Mouse (Mus musculus): ENCODE measurements at regions not wholly inside any gene's neighbourhood (a gene's known extent, or its start where the extent isn't known, plus 50 kb on each side); places are given as distances from the start of the nearest gene placed in this dataset.

- ATAC-seq (replicated peaks; ENCODE audit: low FRiP score, poor library complexity, severe bottlenecking): no peak
Observed at GRCm38 (mm10) chr11:19713597-19713996, 210.6 kb upstream of the Spred2 start.

- ATAC-seq (replicated peaks; ENCODE audit: low FRiP score, poor library complexity, severe bottlenecking): no peak
Observed at GRCm38 (mm10) chr11:19714211-19714610, 210.0 kb upstream of the Spred2 start.

- ATAC-seq (replicated peaks; ENCODE audit: low FRiP score, poor library complexity, severe bottlenecking): no peak
Observed at GRCm38 (mm10) chr11:19714888-19715595, 209.1 kb upstream of the Spred2 start.

DNA sequence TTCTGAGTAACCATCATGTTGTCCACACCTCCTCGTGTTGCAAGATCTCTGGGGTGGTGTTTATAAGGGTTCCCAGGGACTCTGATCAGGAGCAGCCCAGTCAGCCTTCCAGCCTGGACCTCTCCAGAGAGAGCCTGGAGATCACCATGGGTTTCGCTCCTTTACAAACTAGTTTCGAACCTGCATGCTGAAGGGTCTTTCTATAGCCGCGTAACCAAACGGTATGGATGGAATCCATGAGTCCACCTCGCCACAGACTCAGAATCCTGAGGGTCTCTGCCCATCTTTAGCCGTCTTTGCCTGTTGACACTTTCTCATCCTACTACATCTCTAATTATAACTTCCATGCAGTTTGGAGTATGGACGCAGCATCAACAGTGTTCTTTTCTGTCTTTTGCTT is 206.0 kb upstream of the Spred2 start:
- no peak for ATAC-seq (replicated peaks; ENCODE audit: low FRiP score, poor library complexity, severe bottlenecking)

- ATAC-seq (replicated peaks; ENCODE audit: low FRiP score, poor library complexity, severe bottlenecking): no peak
Observed at GRCm38 (mm10) chr11:19729031-19729430, 195.1 kb upstream of the Spred2 start.

DNA sequence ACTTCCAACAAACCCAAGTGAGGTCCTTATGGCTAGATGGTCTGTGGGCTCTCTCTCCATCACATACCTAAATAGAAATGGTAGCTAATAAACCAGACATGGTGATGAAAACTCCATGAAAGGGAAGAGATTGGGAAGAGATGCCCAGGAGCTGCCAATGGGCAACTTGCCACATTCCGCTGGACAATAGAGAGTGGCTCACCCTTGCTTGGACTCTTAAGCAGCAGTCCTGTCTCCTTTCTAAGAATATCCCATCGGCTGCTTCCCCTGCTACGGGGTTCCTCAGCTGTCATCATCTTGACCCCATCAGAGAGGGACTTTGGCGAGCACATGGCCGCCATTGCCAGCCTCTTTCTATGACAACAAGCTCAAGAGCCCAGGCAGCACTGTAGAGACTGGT is 193.4 kb upstream of the Spred2 start:
- ATAC-seq (replicated peaks; ENCODE audit: low FRiP score, poor library complexity, severe bottlenecking): no peak

- ATAC-seq (replicated peaks; ENCODE audit: low FRiP score, poor library complexity, severe bottlenecking): no peak
Observed at GRCm38 (mm10) chr11:19736076-19736475, 188.1 kb upstream of the Spred2 start.

- no peak for ATAC-seq (replicated peaks; ENCODE audit: low FRiP score, poor library complexity, severe bottlenecking)
Observed at GRCm38 (mm10) chr11:19736926-19737325, 187.2 kb upstream of the Spred2 start.

GRCm38 (mm10) chr11:19737331-19737730 is 186.8 kb upstream of the Spred2 start:
- ATAC-seq (replicated peaks; ENCODE audit: low FRiP score, poor library complexity, severe bottlenecking): no peak

DNA sequence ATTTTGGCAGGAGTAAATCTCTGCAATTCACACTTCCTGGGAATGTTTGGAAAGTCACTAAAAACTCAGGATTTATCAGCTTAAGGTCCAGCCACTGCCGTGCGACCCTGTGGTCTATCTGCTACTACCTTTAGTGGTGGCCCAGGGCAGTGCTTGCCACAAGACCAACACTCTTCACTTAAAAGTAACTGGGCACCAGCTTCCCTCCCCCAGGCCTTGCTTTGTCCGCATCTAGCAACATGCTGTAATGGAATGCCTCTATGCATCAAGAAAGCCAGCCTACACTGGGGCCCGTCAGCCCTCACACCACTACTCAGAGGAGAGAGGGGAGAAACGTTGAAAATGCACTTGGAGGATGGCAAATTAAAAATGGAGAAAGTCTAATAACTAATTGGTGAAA is 186.4 kb upstream of the Spred2 start:
- ATAC-seq (replicated peaks; ENCODE audit: low FRiP score, poor library complexity, severe bottlenecking): no peak

DNA sequence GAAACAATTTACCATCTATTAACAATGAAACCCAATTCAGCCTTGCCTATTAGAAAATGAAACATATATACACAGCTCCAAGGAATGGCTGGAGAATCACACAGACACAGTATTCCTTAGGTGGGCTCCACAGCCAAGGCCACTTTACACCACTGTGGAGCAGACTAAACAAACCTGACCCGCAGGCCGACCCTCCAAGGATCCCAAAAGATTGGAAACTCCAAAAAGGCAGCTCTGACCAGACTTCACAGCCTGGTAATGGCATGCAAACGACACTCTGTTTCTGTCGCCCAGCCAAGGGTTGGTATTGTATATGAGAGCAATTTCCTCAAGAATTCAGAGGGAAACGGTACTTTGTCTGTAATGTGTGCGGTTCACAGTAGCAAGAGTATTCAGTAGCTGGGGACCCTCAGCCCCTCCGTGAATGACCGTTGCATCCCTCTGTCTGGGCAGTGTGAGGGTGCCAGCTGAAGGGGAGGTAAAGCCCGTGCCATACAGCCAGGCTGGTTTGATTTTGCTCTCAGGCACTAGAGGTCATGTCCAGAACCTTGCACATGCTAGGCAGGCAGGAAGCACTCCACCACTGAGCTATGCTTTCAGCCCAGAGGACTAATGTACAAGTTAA is 184.5 kb upstream of the Spred2 start:
- no peak for ATAC-seq (replicated peaks; ENCODE audit: low FRiP score, poor library complexity, severe bottlenecking)

DNA sequence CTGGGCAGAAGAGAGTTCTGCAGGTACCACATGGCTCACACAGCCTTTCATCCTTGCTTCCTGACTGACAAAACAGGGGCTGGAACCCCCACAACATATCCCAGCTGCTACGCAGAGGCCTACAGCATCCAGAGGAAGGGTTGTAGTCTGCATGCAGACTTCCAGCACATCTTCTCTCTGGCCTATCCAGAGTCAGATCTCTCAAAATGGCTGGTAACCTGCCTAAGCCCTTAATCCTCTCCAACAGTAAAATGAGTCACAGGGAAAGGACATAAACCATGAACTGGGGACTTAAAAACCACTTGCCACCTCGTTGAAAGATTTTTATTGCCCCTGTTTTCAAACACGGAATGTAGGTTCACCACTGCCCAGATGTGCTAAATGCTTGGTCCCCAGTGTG is 183.6 kb upstream of the Spred2 start:
- no peak for ATAC-seq (replicated peaks; ENCODE audit: low FRiP score, poor library complexity, severe bottlenecking)

DNA sequence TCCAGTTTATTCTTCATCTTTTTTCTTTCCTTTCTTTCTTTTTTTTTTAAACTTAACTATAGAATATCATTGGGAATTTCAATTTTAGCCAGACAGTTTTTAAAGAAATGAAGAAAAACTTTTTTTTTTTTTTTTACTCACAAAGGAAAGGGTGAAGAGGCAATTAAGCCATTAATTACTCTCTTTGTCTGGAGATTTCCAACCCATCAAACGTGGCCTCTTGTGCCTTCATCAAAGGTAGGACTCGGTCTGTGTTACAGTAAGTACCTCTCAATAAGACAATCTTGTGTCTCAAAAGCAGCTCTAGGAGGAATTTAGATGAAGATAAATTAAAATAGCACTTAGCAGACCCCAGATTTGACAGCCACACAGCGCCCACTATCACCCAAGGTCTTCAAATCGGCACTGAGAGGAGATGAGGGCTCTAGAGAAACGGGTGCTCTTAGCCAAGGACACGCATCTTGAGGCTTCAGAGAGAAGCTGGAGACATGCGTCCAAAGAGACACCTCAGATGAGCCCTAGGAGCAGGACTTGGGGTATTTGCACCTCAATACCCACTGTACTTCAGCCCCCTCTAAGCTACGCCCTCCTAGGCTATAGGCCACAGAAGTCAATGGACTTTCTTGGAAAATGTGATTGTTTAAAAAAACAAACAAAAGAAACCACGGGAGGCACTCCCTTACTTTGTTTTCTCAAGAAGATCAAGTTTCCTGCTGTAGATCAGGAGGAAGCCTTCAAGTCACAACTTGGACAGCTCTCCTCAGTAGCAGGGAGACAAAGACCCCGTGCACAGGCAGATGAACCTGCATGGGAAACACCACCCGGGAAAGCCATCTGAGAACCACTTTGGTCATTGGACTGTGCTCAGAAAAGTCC is 176.8 kb upstream of the Spred2 start:
- ATAC-seq (replicated peaks; ENCODE audit: low FRiP score, poor library complexity, severe bottlenecking): no peak

GRCm38 (mm10) chr11:19747973-19748559 is 176.1 kb upstream of the Spred2 start:
- ATAC-seq (replicated peaks; ENCODE audit: low FRiP score, poor library complexity, severe bottlenecking): no peak

DNA sequence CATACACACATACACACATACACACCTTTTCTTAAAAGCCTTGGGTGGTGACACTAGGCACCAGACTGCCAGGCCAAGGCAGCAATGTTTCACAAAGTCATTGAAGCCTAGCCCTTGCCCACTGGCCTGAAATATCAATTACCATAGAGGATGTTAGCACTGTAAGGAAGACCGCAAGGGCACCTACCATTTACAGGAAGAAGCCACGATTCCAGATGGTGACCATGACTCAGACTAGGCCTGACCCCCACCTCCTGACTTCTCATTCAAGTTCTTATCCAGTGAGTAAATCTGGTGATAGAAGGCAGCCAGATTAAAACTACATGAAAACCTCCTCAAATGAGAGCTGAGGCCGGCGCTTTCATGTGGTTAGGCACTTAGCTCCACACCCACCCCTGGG is 165.3 kb upstream of the Spred2 start:
- ATAC-seq (replicated peaks; ENCODE audit: low FRiP score, poor library complexity, severe bottlenecking): no peak

DNA sequence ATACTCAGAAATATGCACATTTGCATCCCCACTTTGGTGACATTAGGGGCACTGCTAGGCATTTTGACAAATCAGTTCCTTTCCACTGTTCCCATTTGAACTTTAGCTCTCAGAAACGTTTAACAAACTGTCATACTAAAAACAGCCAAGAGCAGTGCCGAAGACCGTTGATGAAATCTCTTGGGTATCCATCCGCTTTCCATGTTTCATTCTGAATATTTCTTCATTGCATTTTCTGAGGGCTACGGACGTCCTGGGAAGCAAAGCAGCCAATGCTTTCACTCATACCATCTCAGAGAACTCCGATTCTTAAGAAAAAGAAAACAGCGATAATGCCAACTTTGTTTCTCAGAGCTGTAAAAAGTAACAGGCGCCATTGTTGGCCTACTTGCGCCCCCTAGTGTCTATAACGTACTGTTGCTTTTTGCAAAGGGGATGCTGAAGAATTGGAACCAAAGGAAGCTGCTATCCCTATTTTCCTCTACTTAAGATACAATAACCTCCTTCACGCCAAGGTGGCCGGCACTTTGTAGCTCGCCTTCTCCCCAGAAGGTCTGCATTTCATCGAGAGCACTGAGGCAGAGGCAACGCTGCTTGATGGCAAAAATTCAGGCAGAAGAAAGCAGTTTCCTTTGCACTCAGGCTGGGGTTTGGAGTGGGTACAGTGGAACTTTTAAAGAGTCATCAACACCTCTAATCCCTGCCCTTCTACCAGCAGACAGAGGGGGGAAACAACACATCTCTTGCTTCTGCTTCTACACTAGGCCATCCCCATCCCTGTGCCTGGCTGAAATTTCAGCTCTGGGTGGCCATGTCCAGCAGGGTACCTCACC is 163.1 kb upstream of the Spred2 start:
- 0 out of 2 replicates have a peak, but pooled peaks have one; percentile 42 for ATAC-seq (replicated peaks; ENCODE audit: low FRiP score, poor library complexity, severe bottlenecking)

DNA sequence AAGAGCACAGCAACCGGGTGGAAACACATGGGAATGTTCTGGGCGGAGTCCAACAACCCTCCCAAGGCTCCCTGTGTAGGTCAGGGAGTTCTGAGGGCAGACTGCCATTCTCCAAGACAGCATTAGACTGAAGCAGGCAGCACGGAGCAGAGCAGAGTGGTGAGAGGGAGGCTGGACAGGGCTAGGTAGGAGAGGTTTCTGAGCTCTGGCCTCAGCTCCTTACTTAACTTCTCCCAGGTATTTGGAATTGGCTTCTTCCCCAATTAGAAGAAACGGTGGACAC is 162.5 kb upstream of the Spred2 start:
- no peak for ATAC-seq (replicated peaks; ENCODE audit: low FRiP score, poor library complexity, severe bottlenecking)

DNA sequence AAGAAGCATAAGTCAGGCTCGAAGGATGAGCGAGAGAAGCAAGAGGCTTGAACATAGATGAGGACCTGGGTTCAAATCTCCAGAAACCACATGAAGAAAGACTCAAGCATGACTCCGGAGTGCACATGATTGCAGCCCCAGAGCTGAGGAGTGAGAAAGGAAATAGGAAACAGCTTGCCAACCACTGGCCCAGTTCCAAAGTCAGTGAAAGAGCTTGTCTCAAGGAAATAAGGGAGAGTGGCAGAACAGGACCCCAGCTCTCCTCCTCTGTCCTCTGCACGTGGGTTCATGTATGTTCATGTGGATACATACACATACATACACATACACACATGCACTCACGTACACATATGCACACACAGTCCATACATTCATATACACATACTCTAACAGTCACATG is 156.9 kb upstream of the Spred2 start:
- no peak for ATAC-seq (replicated peaks; ENCODE audit: low FRiP score, poor library complexity, severe bottlenecking)

GRCm38 (mm10) chr11:19767871-19768270 is 156.3 kb upstream of the Spred2 start:
- ATAC-seq (replicated peaks; ENCODE audit: low FRiP score, poor library complexity, severe bottlenecking): no peak

- no peak for ATAC-seq (replicated peaks; ENCODE audit: low FRiP score, poor library complexity, severe bottlenecking)
Observed at GRCm38 (mm10) chr11:19768962-19769361, 155.2 kb upstream of the Spred2 start.

Measured in erythroid progenitor cell, adult 5-6 weeks (primary cell).